Comparison of ENCODE assay signal across 9 mouse cellular contexts in the genomic region with DNA sequence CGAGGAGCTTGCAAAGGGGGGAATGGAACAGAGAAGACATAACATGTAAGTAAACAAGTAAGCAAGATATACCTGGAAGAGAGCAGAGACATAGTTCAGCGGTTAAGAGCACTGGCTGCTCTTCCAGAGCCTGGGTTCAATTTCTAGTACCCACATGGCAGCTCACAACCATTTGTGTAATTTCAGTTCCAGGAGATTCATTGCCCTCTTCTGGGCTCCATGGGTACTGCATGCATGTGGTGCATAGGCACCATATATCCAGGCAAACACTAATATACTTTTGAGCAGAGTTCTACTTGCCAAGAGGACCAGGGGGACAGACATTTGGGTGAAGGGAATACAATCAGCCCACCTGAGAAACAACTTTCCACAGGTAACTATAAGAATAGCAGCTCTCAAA. TPM values are rescaled to one million over a fixed set of nuclear protein-coding genes. Genes with fewer than 3 reads are reported as not detected.
DNase-seq lines count a peak whose midpoint lies in the region; ATAC-seq and TF ChIP-seq lines count a peak whose summit lies in the region.
"Had no signal": no experiment of that assay in that cellular context is flagged by ENCODE, and none has a peak within 500 bp of the region (broad histone marks: within the 10 kb centered on the region; RNA-seq: fewer than 3 reads in every experiment).

No protein-coding gene starts in this region.

- TF ChIP-seq CTCF in CH12.LX (conservative IDR thresholded peaks at IDR 0.05 in 1 of 2, IDR thresholded peaks at IDR 0.05 in 1 of 2; ENCODE audit: low read depth in 2 of 2, low read length in 2 of 2) = peak; percentile 72 to 74; a peak in 3 of 4 replicates
- TF ChIP-seq CTCF in lung, postnatal 0 days (IDR thresholded peaks at IDR 0.05) = peak; percentile 83
- TF ChIP-seq CTCF in thymus, adult 2 months (IDR thresholded peaks at IDR 0.05; ENCODE audit: borderline replicate concordance, control insufficient read depth, extremely low read depth, insufficient read depth, low read length, poor library complexity) = no peak

- H3K4me3 ChIP-seq in kidney, embryonic 16.5 days (ENCODE audit: low read length) = no peak overlapping the region
- H3K4me3 ChIP-seq in CH12.LX (replicated peaks in 1 of 3; ENCODE audit: low read depth in 2 of 3, low read length in 2 of 3, poor library complexity in 1 of 3) = no peak overlapping the region
- H3K4me3 ChIP-seq in lung, postnatal 0 days (ENCODE audit: low read depth, low read length) = no peak overlapping the region
- no peak overlapping the region for H3K4me3 ChIP-seq in thymus, adult 2 months (ENCODE audit: control insufficient read depth, insufficient read depth, low read length)

- dilution Hi-C loops in CH12.LX (cut with MboI; ENCODE audit: extremely low pct_ligation_motif_present, extremely low pct_unique_long_range_greater_than_20kb, low sequenced_read_pairs) = no loop called here

- no peaks in the 10 kb centered on the region for H3K4me1 ChIP-seq in kidney, embryonic 16.5 days (ENCODE audit: insufficient read depth, low read length)
- peaks cover 0 to 9% of the 10 kb centered on the region in 2 experiments; a peak in 1 of 4 replicates for H3K4me1 ChIP-seq in CH12.LX (ENCODE audit: control insufficient read depth in 1 of 2, insufficient read depth in 2 of 2)
- H3K4me1 ChIP-seq in lung, postnatal 0 days (ENCODE audit: insufficient read depth, low read depth, low read length) = no peaks in the 10 kb centered on the region
- H3K4me1 ChIP-seq in thymus, adult 2 months (replicated peaks; ENCODE audit: control insufficient read depth, insufficient read depth, low read length) = peaks cover 18% of the 10 kb centered on the region

- peaks cover 10% of the 10 kb centered on the region; the same call in 1 of the 2 replicates for H3K36me3 ChIP-seq in kidney, embryonic 16.5 days (ENCODE audit: insufficient read depth, low read length)
- peaks cover 13 to 77% of the 10 kb centered on the region in 2 experiments for H3K36me3 ChIP-seq in CH12.LX (replicated peaks in 1 of 2; ENCODE audit: control insufficient read depth in 1 of 2, insufficient read depth in 1 of 2, low read length in 1 of 2)
- 0 out of 2 replicates have a peak, but pooled peaks cover 4% of the 10 kb centered on the region for H3K36me3 ChIP-seq in lung, postnatal 0 days (ENCODE audit: insufficient read depth, low read length)
- 0 out of 2 replicates have a peak, but pooled peaks cover 9% of the 10 kb centered on the region for H3K36me3 ChIP-seq in thymus, adult 2 months (ENCODE audit: control insufficient read depth, insufficient read depth, low read length)

- WGBS in kidney, embryonic 16.5 days = 83% methylated on average over 2 of the region's 2 CpGs
- WGBS in lung, postnatal 0 days = 92% methylated on average over 2 of the region's 2 CpGs
- WGBS in thymus, adult 2 months = 97% methylated on average over 2 of the region's 2 CpGs

- ATAC-seq in kidney, embryonic 16.5 days (ENCODE audit: low FRiP score, low TSS enrichment) = no peak
- no peak for ATAC-seq in lung, postnatal 0 days

- H3K27me3 ChIP-seq in kidney, embryonic 16.5 days (ENCODE audit: insufficient read depth, low read length) = no peaks in the 10 kb centered on the region
- H3K27me3 ChIP-seq in CH12.LX (replicated peaks) = no peaks in the 10 kb centered on the region
- no peaks in the 10 kb centered on the region for H3K27me3 ChIP-seq in lung, postnatal 0 days (replicated peaks; ENCODE audit: insufficient read depth, low read length)
- H3K27me3 ChIP-seq in thymus, adult 2 months (ENCODE audit: control insufficient read depth, insufficient read depth, low read length) = no peaks in the 10 kb centered on the region

- peak; percentile 59 for TF ChIP-seq RAD21 in CH12.LX (IDR thresholded peaks at IDR 0.05; ENCODE audit: low read depth, low read length)

- in situ Hi-C loops in CH12.LX (cut with MboI; ENCODE audit: low pct_ligation_motif_present, low pct_unique_long_range_greater_than_20kb, low sequenced_read_pairs) = no loop called here

- H3K9ac ChIP-seq in kidney, embryonic 16.5 days (replicated peaks; ENCODE audit: low read length) = no peak overlapping the region
- H3K9ac ChIP-seq in CH12.LX (ENCODE audit: insufficient read depth, low read depth) = no peak overlapping the region
- no peak overlapping the region for H3K9ac ChIP-seq in lung, postnatal 0 days (replicated peaks; ENCODE audit: low read depth)

- H3K79me2 ChIP-seq in CH12.LX (replicated peaks; ENCODE audit: control insufficient read depth, extremely low read depth, insufficient read depth, poor library complexity, severe bottlenecking) = no peaks in the 10 kb centered on the region

- no peak overlapping the region for H3K27ac ChIP-seq in kidney, embryonic 16.5 days (ENCODE audit: low read length)
- H3K27ac ChIP-seq in CH12.LX (ENCODE audit: insufficient read depth, low read depth) = no peak overlapping the region
- H3K27ac ChIP-seq in lung, postnatal 0 days (ENCODE audit: low read length) = no peak overlapping the region
- H3K27ac ChIP-seq in thymus, adult 2 months (ENCODE audit: control insufficient read depth, insufficient read depth, low read length) = no peak overlapping the region; the same call in 1 of the 2 replicates

- H3K4me2 ChIP-seq in kidney, embryonic 16.5 days (replicated peaks; ENCODE audit: low read depth, low read length) = no peak overlapping the region
- H3K4me2 ChIP-seq in CH12.LX (ENCODE audit: insufficient read depth, low read depth, poor library complexity, severe bottlenecking) = no peak overlapping the region
- H3K4me2 ChIP-seq in lung, postnatal 0 days (replicated peaks; ENCODE audit: low read depth, low read length) = no peak overlapping the region

- TF ChIP-seq POLR2A in CH12.LX (IDR thresholded peaks at IDR 0.05; ENCODE audit: low read depth, low read length) = no peak
- no peak for TF ChIP-seq POLR2A in thymus, adult 2 months (IDR thresholded peaks at IDR 0.05; ENCODE audit: control insufficient read depth, extremely low read depth, insufficient read depth, low read length, poor library complexity)

- H3K9me3 ChIP-seq in kidney, embryonic 16.5 days (ENCODE audit: low read length) = no peaks in the 10 kb centered on the region
- no peaks in the 10 kb centered on the region for H3K9me3 ChIP-seq in CH12.LX (replicated peaks; ENCODE audit: low read length)
- H3K9me3 ChIP-seq in lung, postnatal 0 days (ENCODE audit: low read length) = no peaks in the 10 kb centered on the region

- peak; percentile 46 for DNase-seq in kidney, adult 11 months
- DNase-seq in CH12.LX (ENCODE audit: extremely low read depth) = peak; percentile 71
- peak; percentile 49 for DNase-seq in WW6 (ENCODE audit: low read depth, low spot score)
- DNase-seq in gastrocnemius, postnatal 4 days (ENCODE audit: low spot score in 2 of 2) = peak; percentile 34 to 35
- peak; percentile 52 for DNase-seq in lung, postnatal 0 days (ENCODE audit: low spot score)
- DNase-seq in thymus, adult 2 months = peak; percentile 77
- no peak for DNase-seq in layer of hippocampus, adult 18-20 months (ENCODE audit: low spot score in 2 of 2)

- TF ChIP-seq EP300 in CH12.LX (IDR thresholded peaks at IDR 0.05; ENCODE audit: low read length) = no peak
- TF ChIP-seq EP300 in lung, postnatal 0 days (IDR thresholded peaks at IDR 0.05) = no peak

TF ChIP-seq in CH12.LX, 34 proteins besides CTCF, POLR2A, EP300 and RAD21 (continues in another document):
- no peak for TF ChIP-seq ELF1 (IDR thresholded peaks at IDR 0.05; ENCODE audit: low read depth, low read length)
- TF ChIP-seq USF1 (IDR thresholded peaks at IDR 0.05; ENCODE audit: low read depth, low read length) = no peak
- no peak for TF ChIP-seq USF2 (conservative IDR thresholded peaks at IDR 0.05; ENCODE audit: low read depth, low read length)
- TF ChIP-seq TCF12 (IDR thresholded peaks at IDR 0.05; ENCODE audit: low read depth, low read length) = 0 out of 2 replicates have a peak, but pooled peaks have one; percentile 21
- no peak for TF ChIP-seq NELFE (IDR thresholded peaks at IDR 0.05; ENCODE audit: low read depth, low read length)
- TF ChIP-seq ZNF384 (IDR thresholded peaks at IDR 0.05; ENCODE audit: low read depth, low read length) = no peak
- no peak for TF ChIP-seq HCFC1 (IDR thresholded peaks at IDR 0.05; ENCODE audit: low read depth, low read length)
- TF ChIP-seq POLR2AphosphoS2 (IDR thresholded peaks at IDR 0.05; ENCODE audit: low read depth, low read length) = no peak
- no peak for TF ChIP-seq MXI1 (IDR thresholded peaks at IDR 0.05; ENCODE audit: low read depth, low read length)
- TF ChIP-seq SMC3 (IDR thresholded peaks at IDR 0.05; ENCODE audit: low read depth, low read length) = peak; percentile 76
- no peak for TF ChIP-seq GABPA (IDR thresholded peaks at IDR 0.05; ENCODE audit: insufficient replicate concordance, low read depth, low read length)
- no peak for TF ChIP-seq MAFK (IDR thresholded peaks at IDR 0.05; ENCODE audit: insufficient replicate concordance, low read length)
- TF ChIP-seq MYC (IDR thresholded peaks at IDR 0.05; ENCODE audit: low read depth, low read length) = peak; percentile 71

RNA-seq across cellular contexts. Expression of gene Gfod2, which starts 29.8 kb away (rescaled TPM):
- polyA plus RNA-seq in kidney, embryonic 16.5 days (2015; fragmentation: Nextera tagmentation; extraction: Ambion mirVana) = 24.9 and 25.7 TPM in 2 replicates
- 3.1 and 4.7 TPM in 2 replicates for total RNA-seq in CH12.LX (2012; rRNA removed)
- total RNA-seq in CH12.LX (2014; rRNA removed) = 1.7 and 1.8 TPM in 2 replicates
- polyA plus RNA-seq in CH12.LX (2012; ENCODE audit: insufficient read length, low read depth) = 3.1 and 3.4 TPM in 2 replicates
- 1 to 10 TPM; 5.2 to 6.0 TPM for total RNA-seq in gastrocnemius, postnatal 4 days (2021)
- 19.5 and 24.4 TPM in 2 replicates for polyA plus RNA-seq in lung, postnatal 0 days (2015; fragmentation: Nextera tagmentation; extraction: Ambion mirVana)
- 7.3 and 8.5 TPM in 2 replicates for polyA plus RNA-seq in thymus, adult 2 months (2012; rRNA removed)
- 10 to 100 TPM; 19.0 to 23.3 TPM for total RNA-seq in layer of hippocampus, adult 18-20 months (2021)

RNA-seq across cellular contexts. Expression of gene Ranbp10, which starts 38.9 kb away (rescaled TPM):
- polyA plus RNA-seq in kidney, embryonic 16.5 days (2015; fragmentation: Nextera tagmentation; extraction: Ambion mirVana) = 10.7 and 13.3 TPM in 2 replicates
- total RNA-seq in CH12.LX (2012; rRNA removed) (8.1 and 8.7 TPM in 2 replicates), CH12.LX (2014; rRNA removed) (7.4 and 7.9 TPM in 2 replicates)
- 12.8 and 15.8 TPM in 2 replicates for polyA plus RNA-seq in CH12.LX (2012; ENCODE audit: insufficient read length, low read depth)
- 10 to 100 TPM; 28.6 to 32.3 TPM for total RNA-seq in gastrocnemius, postnatal 4 days (2021)
- polyA plus RNA-seq in lung, postnatal 0 days (2015; fragmentation: Nextera tagmentation; extraction: Ambion mirVana) = 10.5 and 10.9 TPM in 2 replicates
- polyA plus RNA-seq in thymus, adult 2 months (2012; rRNA removed) = 47.1 and 53.0 TPM in 2 replicates
- total RNA-seq in layer of hippocampus, adult 18-20 months (2021) = 10 to 100 TPM; 24.7 to 25.7 TPM

RNA-seq across cellular contexts. Expression of gene Tsnaxip1, which starts 39.3 kb away (rescaled TPM):
- polyA plus RNA-seq in kidney, embryonic 16.5 days (2015; fragmentation: Nextera tagmentation; extraction: Ambion mirVana) = 0.21 and 0.24 TPM in 2 replicates
- total RNA-seq in CH12.LX (2012; rRNA removed) (0.13 and 0.21 TPM in 2 replicates), CH12.LX (2014; rRNA removed) (0.13 TPM in 1 of 2 replicates, not detected in the other)
- polyA plus RNA-seq in CH12.LX (2012; ENCODE audit: insufficient read length, low read depth) = 0.38 and 0.50 TPM in 2 replicates
- under 1 TPM; 0.74 to 0.75 TPM for total RNA-seq in gastrocnemius, postnatal 4 days (2021)
- 2.9 and 3.7 TPM in 2 replicates for polyA plus RNA-seq in lung, postnatal 0 days (2015; fragmentation: Nextera tagmentation; extraction: Ambion mirVana)
- 0.05 TPM in 2 replicates for polyA plus RNA-seq in thymus, adult 2 months (2012; rRNA removed)
- under 1 TPM in 1 of 2 experiments, not detected in 1; 0.25 TPM for total RNA-seq in layer of hippocampus, adult 18-20 months (2021)
- total RNA-seq: gastrocnemius, postnatal 36 days had no signal

Comparison
In these comparisons a context has a peak if more than half of its experiments do, and no peak if none do; other contexts are left out.
1. DNase-seq: peak in kidney, adult 11 months (single experiment), CH12.LX (single experiment), WW6 (single experiment), gastrocnemius, postnatal 4 days (2 of 2), lung, postnatal 0 days (single experiment) and thymus, adult 2 months (single experiment); none in layer of hippocampus, adult 18-20 months (0 of 2).